Mouse (Mus musculus): ENCODE data around the gene BC049352.

DNA sequence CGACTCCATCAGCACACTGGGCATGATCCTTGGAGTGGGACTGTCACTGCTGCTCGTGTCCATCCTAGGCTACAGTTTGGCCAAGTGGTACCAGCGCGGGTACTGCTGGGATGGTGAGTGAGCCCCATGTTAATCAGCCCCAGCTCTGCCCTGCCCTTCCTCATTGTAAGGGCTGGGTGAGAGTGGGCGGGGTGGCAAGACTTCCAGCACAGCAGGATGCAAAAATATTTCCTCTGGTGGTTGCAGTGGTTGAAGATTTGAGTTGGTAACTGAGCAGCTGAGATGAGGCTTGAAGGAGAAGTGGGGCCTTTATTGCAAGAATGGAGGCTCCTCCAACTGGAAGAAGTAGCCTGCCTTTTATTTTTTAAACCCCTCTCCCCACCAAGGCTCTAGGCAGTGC lies 59.6 kb downstream of the BC049352 start:
- TF ChIP-seq CHD1 (IDR thresholded peaks at IDR 0.05; ENCODE audit: low read depth, low read length) (no peak), MAX (IDR thresholded peaks at IDR 0.05; ENCODE audit: low read length) (no peak), CTCF (IDR thresholded peaks at IDR 0.05 in 2 of 3, conservative IDR thresholded peaks at IDR 0.05 in 1 of 3; ENCODE audit: control insufficient read depth in 1 of 3, insufficient read depth in 1 of 3, low read depth in 2 of 3, low read length in 3 of 3, poor library complexity in 1 of 3, severe bottlenecking in 1 of 3) (no peak), POLR2A (IDR thresholded peaks at IDR 0.05; ENCODE audit: control insufficient read depth in 1 of 2, insufficient read depth in 1 of 2, low read depth in 1 of 2, low read length in 2 of 2, poor library complexity in 1 of 2) (no peak), MYC (IDR thresholded peaks at IDR 0.05; ENCODE audit: low read depth, low read length) (no peak), UBTF (IDR thresholded peaks at IDR 0.05; ENCODE audit: borderline replicate concordance, insufficient read depth, low read depth, low read length) (no peak), ZC3H11A (IDR thresholded peaks at IDR 0.05; ENCODE audit: low read depth, low read length) (no peak), KAT2A (conservative IDR thresholded peaks at IDR 0.05; ENCODE audit: low read depth, low read length) (no peak), EP300 (IDR thresholded peaks at IDR 0.05; ENCODE audit: low read depth in 1 of 2, low read length in 2 of 2) (no peak), NELFE (IDR thresholded peaks at IDR 0.05; ENCODE audit: low read depth, low read length) (no peak)
